Mouse (Mus musculus): ENCODE measurements around the gene Dock8.
A peak's percentile ranks its signal among the peaks of the same experiment; 100 is the strongest.

The Dock8 gene

DNA sequence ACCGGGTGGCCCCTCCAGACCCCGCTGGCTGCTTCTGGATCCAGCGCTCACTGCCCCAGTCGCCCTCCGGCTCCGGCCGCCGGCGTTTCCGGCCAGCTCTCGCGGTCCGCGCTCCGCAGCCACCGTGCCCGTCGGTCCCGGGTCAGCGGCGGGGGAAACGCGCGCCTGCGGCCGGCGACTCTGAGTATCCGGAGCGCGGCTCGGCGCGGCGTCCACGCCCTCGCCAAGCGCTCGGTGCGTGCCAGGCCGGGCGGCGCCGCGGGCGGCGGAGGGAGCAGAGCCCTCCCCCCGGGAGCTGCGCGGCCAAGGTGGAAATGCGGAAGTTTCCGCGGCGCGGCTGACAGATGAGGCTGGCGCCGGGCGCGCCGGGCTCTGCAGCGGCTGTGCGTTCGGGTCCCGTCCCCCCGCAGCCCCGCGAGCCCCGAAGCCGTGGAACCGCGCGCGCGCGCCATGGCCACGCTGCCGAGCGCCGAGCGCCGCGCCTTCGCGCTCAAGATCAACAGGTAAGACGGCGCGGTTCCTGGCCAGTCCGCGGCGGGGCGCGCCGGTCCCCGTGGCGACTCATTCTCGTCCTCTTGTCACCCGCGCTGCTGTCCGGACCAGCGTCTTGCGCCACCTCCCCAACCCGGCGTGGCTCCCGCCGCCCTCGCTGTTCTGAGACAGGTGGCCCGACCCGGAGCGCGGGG lies at the start of gene Dock8:
Dock8 (plus strand) TSS at position 334 of the 686 bp plus-strand sequence.
- peak; percentile 85 for DNase-seq

DNA sequence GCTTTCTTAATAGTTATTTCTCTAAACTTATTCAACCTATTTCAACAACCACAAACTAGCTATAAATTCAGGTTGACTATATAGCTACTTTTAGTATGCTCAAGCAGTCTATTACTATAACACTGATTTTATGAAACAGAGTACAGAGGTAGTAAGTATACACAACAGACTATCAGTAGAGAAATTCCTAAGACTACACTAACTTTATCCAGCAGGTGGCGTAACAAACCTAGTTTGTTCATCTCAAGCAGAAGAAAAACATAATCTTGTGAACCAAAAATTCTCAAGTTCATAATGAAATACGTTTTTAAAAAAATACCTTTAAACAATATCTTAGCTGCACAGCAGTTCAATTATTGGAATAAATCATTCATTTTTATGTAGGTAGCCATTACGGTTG lies 40.8 kb upstream of the Dock8 start:
- DNase-seq: peak; percentile 72

DNA sequence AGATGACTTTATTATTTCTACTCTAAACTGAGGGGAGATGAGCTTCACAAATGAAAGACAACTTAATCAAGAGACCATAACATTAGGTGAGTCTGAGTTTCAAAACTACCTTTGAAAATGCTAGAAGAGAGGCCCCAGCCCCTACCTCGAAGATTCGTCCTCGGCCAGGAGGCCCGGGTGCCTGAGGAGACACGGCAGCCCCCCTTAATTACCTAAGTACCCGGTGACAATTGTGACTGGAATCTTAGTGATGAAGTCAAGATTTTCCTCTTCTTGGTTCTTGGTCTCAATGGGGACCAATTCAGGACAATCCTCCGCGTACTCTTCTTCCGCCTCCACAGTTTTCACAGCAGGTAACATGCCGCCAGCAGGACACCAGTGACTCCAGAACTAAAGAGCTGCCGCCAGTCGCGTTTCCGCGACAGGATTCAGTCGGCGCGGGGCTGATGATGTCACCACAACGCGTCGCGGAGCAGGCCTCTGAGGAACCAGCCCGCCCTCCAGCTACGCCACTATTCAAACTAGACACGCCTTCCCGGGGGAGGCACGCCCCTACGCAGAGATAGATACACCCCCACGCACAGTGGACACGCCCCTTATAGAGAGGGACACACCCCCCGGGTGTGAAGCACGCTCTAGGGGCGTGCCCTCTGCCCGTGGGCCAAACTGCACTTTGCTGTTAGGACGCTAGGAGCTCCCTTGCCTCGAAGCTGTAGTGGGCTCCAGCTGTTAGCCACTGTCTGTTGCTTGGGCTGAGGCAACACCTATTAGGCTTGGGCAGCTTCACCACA lies 38.0 kb upstream of the Dock8 start, which contains the start of gene Cbwd1:
Cbwd1 (minus strand) TSS at position 439 of the 791 bp plus-strand sequence.
- peak; percentile 99 for DNase-seq

DNA sequence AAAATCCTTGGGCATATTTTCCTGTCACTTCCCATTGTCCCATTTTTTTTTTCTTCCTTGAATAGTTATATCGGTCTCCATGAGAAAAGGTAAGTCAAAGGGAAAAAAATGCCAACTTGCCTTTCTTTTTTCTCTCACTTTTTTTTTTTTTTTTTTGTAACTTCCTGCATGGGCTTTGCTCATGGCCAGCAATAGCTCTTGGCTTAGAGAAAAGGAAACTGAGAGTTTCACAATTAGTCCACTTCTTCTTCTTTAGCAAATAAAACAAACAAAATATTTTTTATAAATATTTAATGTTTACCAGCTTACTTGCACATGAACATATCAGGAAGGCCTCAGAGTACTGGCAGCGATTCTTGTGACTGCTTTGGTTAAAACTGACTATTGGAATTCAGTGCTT lies 33.1 kb upstream of the Dock8 start:
- no peak for DNase-seq

DNA sequence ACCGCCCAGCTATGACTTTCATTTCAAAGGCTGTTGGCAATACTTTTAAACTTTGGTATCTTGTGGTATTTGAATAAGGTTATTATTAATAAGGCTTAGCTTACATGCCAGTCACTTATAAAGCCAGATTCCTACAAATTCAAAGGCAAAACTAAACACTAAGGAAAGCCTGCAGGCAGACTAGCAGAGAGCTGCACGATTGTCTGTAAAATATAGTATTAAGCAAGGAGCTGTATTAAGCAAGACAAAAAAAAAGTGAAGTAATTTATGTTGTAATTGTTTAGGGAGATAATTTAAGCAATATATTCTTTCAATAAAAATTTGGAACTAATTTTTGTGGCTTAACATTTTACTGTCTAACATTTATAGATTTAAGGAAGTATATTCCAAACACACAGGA lies 32.4 kb upstream of the Dock8 start:
- no peak for DNase-seq

DNA sequence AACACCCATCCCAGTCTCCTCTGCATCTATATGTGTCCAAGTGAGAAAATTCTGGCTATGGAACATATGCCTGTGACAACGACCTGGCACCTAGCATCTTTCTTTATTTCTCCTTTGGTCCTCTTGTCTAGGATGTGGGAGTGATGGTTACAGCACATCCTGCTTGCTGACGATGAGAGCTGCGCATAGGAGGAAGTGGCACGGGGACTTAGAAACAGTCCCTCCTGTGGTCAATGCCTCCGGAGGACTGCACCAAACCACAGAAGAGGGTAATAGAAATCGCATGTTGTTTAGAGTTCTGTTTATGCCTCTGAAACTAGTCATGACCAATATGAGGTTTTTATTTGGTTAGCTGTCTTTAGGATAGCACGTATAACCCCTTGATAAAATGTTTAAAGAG lies 28.0 kb upstream of the Dock8 start:
- no peak for DNase-seq

DNA sequence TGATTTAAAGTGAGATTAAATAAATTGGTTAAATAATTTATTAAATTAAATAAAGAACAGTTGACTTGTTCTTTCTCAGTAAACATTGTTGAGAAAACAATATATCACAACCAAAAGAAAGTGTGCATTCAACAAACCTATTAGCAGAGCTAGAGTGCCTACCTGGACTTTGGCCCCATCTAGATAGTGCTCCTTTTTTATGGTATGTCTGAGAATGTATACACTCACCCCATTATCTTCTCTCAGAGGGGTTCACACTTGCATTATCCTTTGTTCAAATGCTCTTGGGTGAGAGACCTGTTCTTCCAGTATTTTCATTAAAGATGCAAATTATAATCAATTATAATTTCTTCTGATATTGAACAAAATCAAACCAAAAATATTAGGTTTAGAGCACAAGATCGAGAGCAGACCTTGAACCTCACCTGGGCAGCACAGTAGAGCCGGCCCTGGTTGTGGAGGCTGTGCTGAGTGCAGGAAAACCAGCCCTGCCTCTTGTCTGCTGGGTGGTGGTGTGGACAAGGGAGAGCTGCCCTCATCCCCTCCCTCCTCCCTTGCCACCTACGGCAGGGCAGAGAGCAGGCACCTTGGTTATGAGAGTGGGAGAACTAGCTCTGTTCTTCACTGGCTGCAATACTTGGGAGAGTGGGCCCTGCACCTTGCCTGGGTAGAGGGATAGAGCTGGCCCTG lies 26.5 kb upstream of the Dock8 start:
- no peak for DNase-seq

DNA sequence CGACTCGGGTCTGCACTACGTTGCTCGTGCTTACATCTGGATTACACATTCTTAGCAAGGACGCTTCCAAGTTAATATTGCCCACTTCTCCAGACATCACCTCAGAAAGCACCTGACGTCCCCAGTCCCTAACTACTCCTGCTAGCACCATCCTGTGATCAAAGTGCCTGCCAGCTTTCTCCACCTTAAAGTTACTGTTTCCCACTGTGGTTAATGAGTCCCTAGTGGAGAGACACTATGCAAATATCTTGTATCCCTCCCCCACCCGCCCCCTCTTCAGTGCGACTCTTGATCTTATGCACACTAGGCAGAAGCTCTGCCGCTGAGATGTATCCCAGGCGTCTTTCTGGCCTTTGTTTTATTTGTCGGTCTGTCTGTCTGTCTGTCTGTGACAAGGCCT lies 21.3 kb upstream of the Dock8 start:
- peak; percentile 93 for DNase-seq

DNA sequence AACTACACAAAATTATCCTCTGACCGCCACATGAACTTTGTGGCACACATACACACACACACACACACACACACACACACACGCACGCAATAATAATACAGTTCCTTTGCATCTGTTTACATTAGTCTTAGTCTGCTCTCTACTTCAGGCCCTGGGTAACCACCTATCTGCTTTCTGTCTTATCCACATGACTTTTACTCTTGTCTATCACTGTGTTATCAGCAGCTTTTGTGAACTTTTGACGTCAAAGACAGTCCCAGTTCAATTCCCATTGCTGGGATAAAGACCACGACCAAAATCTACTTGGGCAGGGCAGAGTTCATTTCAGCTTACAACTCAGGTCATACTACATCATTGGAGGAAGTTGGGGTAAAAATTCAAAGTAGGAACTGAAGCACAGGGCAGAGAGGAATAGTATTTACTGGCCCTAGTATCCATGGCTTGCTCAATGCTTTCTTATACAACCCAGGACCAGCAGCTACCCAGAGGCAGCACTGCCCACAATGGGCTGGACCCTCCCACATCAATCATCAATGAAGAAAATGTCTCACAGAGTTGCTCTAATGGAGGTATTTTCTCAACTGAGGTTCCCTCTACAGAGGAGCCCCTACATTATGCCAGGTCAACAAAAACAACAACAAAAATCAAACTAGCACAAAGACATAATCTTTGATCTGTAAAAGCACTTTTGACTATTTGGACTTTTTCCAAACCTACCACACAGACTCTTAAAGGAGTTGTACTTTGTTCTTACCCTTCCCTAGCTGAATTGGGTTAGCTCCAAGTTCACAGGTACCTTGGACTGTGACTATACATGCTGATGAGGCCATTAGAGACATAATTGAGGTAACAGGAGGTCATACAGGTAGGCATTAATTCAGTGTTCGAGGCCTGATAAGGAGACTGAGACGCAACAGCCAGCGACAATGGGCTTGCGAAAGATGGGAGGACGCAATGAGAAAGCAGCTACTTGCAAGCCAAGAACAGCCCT lies 20.2 kb upstream of the Dock8 start:
- peak; percentile 94 for DNase-seq

DNA sequence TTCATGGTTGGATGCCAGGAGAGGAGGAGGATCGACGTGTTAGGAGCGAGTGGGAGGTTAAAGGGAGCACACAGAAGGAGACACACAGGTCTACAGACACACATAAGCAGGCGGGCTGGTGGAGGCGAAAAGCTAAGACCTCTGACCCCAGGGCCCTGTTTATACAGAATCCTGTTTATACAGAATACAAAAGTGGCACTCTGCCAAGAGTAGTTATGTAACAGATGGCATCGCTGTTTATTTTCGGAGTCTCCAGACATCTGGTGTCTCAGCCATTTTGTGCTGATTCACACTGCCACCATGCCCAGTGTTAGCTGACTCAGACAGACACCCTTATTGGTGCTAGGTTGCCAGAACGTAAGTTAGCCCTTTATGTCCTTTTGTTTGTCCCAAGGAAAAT lies 18.0 kb upstream of the Dock8 start:
- peak; percentile 88 for DNase-seq

DNA sequence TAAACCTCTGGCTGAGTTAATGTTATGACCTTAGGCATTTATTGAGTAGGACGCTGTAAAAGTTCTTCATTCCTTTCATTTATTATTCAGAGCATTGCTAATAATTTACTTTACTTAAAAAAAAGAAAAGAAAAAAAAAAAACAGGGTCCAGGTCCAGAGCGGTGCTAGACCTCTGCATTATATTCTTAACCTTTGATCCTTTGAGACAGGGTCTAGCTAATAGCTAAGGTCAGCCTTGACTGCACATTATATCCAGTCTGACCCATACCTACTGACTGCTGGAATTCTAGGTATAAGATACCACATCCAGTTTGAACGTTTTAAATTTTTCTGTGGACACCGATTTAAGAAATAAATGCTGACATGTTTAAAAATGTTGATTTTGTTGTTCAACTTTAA lies 16.3 kb upstream of the Dock8 start:
- no peak for DNase-seq

DNA sequence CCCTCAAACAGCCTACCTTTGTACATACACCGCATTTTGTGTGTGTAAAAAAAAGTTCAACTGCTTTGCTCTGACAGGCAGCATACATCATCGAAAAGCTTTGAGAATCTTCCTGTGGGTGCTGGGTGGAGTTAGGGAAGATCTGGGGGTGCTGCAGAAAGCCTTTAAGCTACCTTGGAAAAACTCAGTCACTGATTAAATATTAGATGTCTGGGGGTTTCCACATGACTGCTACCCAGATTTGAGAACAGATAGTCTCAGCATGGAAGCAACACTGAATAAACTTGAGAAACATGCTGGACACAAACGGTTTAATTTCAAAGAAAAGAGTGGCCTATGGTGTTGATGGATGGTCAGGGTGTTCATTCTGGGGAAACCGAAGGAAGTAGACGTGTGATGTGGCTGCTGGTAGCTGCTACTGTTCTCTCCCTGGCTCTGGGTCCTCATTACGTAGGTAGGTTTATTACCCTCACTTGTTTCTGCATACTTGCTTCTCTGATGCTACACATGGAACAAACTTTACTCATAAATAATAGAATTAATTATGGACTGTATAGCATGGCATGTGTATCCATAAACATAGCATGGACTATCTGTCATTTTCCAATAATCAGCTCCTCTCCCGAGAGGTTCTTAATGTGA lies 15.4 kb upstream of the Dock8 start:
- no peak for DNase-seq

DNA sequence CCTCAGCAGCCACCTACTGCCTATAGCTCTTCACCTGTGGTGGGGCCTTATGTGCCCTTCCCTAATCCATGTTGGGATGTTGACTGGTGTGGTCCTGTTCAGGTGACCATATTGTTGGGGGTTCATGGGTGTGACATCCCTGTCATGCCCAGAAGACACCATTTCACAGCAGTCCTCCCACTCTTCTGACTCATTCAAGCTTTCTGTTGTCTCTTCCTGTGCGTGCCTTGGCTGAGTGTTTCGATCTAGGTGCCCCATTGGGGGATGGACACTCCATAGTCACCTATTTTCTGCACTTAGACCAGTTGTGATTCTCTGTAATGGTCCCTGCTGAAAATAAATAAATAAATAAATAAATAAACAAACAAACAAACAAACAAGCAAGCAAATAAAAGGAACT lies 14.3 kb upstream of the Dock8 start:
- no peak for DNase-seq

DNA sequence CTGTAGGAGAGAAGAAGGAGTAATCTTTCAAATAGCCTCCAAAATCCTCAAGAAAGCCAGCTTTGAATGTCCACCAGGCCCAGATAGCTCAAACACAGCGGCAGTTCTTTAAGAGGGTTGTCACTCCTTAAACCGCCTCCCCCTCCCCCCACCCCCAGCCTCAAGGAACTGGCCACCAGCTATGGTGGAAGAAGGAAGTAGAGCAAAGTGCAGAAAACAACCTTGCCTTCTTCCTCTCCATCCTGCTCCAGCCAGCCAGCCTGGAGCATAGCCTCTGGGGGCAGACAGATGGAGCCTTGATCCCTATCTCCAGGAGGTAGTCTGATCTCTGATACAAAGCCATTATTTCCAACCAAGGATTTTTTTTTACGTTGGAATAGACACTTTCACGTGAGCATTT lies 12.0 kb upstream of the Dock8 start:
- DNase-seq: no peak

DNA sequence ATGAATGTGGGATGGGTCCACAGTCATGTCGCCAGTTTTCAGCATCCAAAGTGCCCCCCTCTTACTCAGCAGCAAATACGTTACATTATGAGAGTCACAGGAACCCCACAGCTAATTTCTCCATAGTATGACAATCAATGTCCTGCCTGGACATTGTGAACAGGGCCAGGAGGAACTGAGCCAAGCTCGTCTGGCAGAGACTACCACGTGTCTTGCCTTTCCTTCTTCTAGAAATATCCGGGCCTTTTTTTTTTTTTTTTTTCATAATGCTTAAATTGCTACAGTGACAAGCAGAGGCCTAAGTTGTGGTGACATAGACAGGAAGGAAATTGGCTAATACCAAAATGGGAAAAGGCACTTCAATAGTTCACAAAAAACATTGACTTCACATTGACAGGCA lies 10.5 kb upstream of the Dock8 start:
- no peak for DNase-seq

DNA sequence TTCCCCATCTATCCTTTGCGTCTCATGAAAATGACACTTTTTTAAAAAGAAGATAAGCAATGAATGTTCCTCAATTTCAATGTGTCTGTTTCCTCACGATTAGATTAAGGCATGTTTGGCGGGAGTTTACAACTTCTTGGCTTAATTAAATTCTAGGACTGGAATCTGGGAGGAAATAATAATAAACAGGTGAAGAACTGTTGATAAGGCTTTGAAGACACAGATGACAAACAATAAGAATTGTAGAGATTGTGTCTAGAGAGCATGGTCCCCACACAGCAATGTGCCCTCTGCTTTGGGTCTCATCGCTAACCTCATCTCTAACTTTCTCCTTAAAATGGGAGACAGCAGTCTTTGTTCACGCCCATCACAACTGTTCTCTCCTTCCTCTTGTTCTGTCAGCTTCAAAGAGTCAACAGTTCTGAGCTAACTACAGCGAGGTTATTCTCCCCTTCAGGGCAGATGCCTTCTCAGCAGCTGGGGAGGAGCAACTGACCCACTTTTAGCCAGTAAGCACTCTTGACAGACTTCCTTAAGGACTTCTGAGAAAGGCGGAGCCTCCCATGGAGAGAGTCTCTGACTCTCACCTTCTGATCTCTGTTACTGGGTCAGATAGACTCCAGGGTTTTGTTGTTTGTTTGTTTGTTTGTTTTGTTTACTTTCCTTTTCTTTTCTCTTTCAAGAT lies 9.1 kb upstream of the Dock8 start:
- DNase-seq: no peak

DNA sequence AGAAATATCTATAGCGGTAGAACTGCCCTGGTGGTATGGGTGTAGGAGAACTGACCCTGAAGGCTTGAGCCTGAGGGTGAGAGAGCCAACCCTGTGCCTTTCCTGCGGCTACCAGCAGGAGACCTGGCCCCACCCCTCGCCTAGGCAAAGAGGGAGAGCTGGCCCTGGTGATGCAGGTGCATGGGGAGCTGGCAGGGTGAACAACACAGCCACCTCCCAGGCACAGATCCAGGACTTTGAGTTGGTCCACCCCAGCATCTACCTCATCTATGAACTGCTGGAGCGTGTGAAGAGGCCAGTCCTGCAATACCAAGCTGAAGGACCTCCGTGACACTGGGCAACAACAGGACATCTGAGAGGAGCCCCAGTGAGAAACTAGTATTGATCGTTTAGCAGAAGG lies 5.8 kb upstream of the Dock8 start:
- peak; percentile 54 for DNase-seq

DNA sequence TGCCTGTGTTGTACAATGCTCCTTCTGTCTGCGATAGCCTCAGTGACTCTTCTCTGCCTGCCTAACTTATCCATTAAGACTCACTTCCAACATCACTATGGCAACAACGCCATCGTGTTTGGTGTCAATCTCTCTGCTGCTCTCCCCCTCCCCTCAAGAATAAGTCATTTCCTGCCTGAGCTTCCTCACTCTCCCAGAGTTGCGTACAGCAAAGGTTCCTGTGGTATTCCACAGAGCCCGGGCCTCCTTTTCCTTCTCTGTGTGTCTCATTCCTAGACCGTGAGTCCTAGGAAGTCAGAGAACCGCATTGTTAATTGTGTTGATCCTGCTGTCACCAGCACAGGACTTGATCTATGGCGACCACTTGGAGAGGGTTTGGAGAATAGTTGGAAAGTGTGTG lies 4.4 kb upstream of the Dock8 start:
- no peak for DNase-seq

DNA sequence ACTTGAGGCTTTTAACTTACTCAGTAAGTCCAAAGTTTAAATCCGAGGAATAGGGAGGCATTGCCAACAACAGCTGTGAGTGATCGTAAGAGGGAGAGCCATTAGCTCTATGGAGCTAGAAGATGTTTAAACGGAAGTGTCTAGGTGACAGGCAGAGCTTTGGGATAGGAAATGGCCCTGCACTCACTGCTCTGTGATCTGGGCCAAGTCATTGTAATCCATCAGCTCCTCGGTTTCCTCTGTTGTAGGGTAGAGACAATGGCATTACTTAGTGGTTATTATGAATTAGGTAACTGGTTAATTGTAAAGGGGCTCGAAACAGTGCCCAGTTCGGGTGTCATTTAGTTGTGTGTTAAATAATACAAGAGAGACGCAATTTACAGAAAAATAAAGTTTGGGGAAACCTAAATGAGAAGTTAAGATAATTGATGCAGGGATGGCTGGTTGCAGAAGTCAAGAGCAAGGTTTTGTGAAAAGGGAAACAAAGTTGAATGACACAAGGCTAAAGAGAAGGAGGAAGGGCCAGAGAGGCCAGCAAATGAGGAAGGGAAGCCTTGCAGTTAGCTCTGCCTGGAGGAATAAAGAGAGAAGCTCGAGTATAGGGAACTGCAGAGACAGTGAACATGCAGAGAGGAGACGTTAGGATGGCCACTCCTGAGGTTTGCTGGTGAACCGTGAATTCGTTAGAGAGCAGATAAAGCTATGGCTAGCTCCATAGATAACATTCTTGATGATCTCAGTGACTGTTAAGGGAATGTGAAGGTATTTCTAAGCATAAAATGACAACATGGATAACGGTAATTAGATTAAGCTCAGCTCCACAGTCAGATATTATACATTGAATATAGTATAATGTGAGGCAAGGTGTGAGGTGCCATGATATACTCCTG lies 2.3 kb upstream of the Dock8 start:
- no peak for DNase-seq

DNA sequence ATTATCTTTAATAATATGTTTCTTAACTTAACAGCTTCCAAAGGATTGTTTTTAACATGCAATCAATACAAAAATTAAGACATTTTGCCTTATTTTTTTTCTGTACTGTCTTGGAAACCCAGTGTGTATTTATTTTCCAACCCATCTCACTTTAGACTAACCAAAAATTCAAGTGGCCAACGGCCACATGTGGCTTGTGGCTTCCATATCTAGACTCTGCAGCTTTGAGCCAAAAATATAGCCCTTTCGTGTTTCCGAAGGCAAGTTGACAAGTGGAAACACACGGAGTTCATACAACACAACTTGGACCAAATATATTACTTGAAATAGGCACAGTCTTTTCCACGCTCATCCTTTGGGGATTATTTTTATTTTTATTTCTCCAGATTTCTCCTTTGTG lies 773 bp upstream of the Dock8 start:
- DNase-seq: no peak

All from kidney, adult 9 months (tissue).